Mouse (Mus musculus): ENCODE results near the gene Slc35g2. TPM values are rescaled to one million over a fixed set of nuclear protein-coding genes. Genes with fewer than 3 reads are reported as not detected.

The Slc35g2 gene
- polyA plus RNA-seq, 1 experiment from 2014 or later: 5.6 TPM

GRCm38 (mm10) chr9:100582883-100583575, 12.1 kb upstream of the Slc35g2 start:
- Histone ChIP-seq H3K4me2 (0 out of 2 replicates have a peak overlapping the region, but pooled peaks have one; percentile 19), H3K9me3 (replicated peaks) (no peaks in the 10 kb centered on the region), H3K36me3 (no peaks in the 10 kb centered on the region), H3K27ac (peak overlapping the region; percentile 93), H3K4me1 (peaks cover 25% of the 10 kb centered on the region), H3K4me3 (replicated peaks) (no peak overlapping the region), H3K27me3 (no peaks in the 10 kb centered on the region), H3K9ac (no peak overlapping the region)
- ATAC-seq (replicated peaks; ENCODE audit: low FRiP score): peak; percentile 90
- WGBS: 56% methylated on average over 13 of the region's 13 CpGs

GRCm38 (mm10) chr9:100581543-100582492, 10.9 kb upstream of the Slc35g2 start:
- no peak overlapping the region for H3K9ac ChIP-seq
- no peaks in the 10 kb centered on the region for H3K36me3 ChIP-seq
- no peak overlapping the region for H3K4me3 ChIP-seq (replicated peaks)
- peak overlapping the region; percentile 82 for H3K27ac ChIP-seq
- no peaks in the 10 kb centered on the region for H3K9me3 ChIP-seq (replicated peaks)
- peak; percentile 66 for ATAC-seq (replicated peaks; ENCODE audit: low FRiP score)
- H3K4me1 ChIP-seq: peaks cover 25% of the 10 kb centered on the region
- no peak overlapping the region for H3K4me2 ChIP-seq
- no peaks in the 10 kb centered on the region for H3K27me3 ChIP-seq
- WGBS: 44% methylated on average over 13 of the region's 13 CpGs

- no peaks in the 10 kb centered on the region for H3K9me3 ChIP-seq (replicated peaks)
These were observed 9.4 kb upstream of the Slc35g2 start for GRCm38 (mm10) chr9:100580196-100580740.

GRCm38 (mm10) chr9:100573942-100574341, 3.1 kb upstream of the Slc35g2 start:
- Histone ChIP-seq H3K4me1 (peaks cover 15% of the 10 kb centered on the region; the same call in 1 of the 2 replicates), H3K27ac (no peak overlapping the region), H3K4me3 (replicated peaks) (no peak overlapping the region), H3K9me3 (replicated peaks) (no peaks in the 10 kb centered on the region), H3K4me2 (no peak overlapping the region), H3K27me3 (0 out of 2 replicates have a peak, but pooled peaks cover 3% of the 10 kb centered on the region), H3K9ac (no peak overlapping the region), H3K36me3 (no peaks in the 10 kb centered on the region)
- WGBS: 55% methylated on average over 5 of the region's 5 CpGs
- ATAC-seq (replicated peaks; ENCODE audit: low FRiP score): no peak

More at GRCm38 (mm10) chr9:100580196-100580740, 9.4 kb upstream of the Slc35g2 start:
- Histone ChIP-seq H3K27me3 (no peaks in the 10 kb centered on the region), H3K27ac (no peak overlapping the region), H3K4me2 (no peak overlapping the region), H3K36me3 (no peaks in the 10 kb centered on the region), H3K9ac (no peak overlapping the region), H3K4me3 (replicated peaks) (no peak overlapping the region), H3K4me1 (peaks cover 25% of the 10 kb centered on the region)
- ATAC-seq (replicated peaks; ENCODE audit: low FRiP score): no peak
- WGBS: 80% methylated on average over 20 of the region's 20 CpGs

GRCm38 (mm10) chr9:100573300-100573699, 2.4 kb upstream of the Slc35g2 start:
- no peaks in the 10 kb centered on the region for H3K36me3 ChIP-seq
- ATAC-seq (replicated peaks; ENCODE audit: low FRiP score): no peak

GRCm38 (mm10) chr9:100571511-100571910, 621 bp upstream of the Slc35g2 start:
- Histone ChIP-seq H3K4me2 (peak overlapping the region; percentile 96), H3K9ac (no peak overlapping the region), H3K27ac (no peak overlapping the region), H3K36me3 (no peaks in the 10 kb centered on the region), H3K27me3 (0 out of 2 replicates have a peak, but pooled peaks cover 3% of the 10 kb centered on the region), H3K4me1 (peaks cover 13% of the 10 kb centered on the region; the same call in 1 of the 2 replicates), H3K4me3 (replicated peaks) (peak overlapping the region; percentile 72), H3K9me3 (replicated peaks) (no peaks in the 10 kb centered on the region)
- WGBS: 73% methylated on average over 1 of the region's 1 CpGs
- ATAC-seq (replicated peaks; ENCODE audit: low FRiP score): no peak

More at GRCm38 (mm10) chr9:100573300-100573699, 2.4 kb upstream of the Slc35g2 start:
- 71% methylated on average over 2 of the region's 2 CpGs for WGBS
- no peaks in the 10 kb centered on the region for H3K9me3 ChIP-seq (replicated peaks)
- peaks cover 13% of the 10 kb centered on the region; the same call in 1 of the 2 replicates for H3K4me1 ChIP-seq
- no peak overlapping the region for H3K4me3 ChIP-seq (replicated peaks)
- H3K9ac ChIP-seq: no peak overlapping the region
- H3K27me3 ChIP-seq: 0 out of 2 replicates have a peak, but pooled peaks cover 3% of the 10 kb centered on the region
- H3K4me2 ChIP-seq: no peak overlapping the region
- no peak overlapping the region for H3K27ac ChIP-seq

- 0 out of 2 replicates have a peak, but pooled peaks cover 3% of the 10 kb centered on the region for H3K27me3 ChIP-seq
- H3K4me1 ChIP-seq: peaks cover 13% of the 10 kb centered on the region; the same call in 1 of the 2 replicates
- peak overlapping the region; percentile 65 for H3K9ac ChIP-seq
- WGBS: 10% methylated on average over 32 of the region's 32 CpGs
- peak; percentile 52 for ATAC-seq (replicated peaks; ENCODE audit: low FRiP score)
- no peaks in the 10 kb centered on the region for H3K36me3 ChIP-seq
- peak overlapping the region; percentile 72 for H3K4me3 ChIP-seq (replicated peaks)
- peak overlapping the region; percentile 96 for H3K4me2 ChIP-seq
- 0 out of 2 replicates have a peak overlapping the region, but pooled peaks have one; percentile 30 for H3K27ac ChIP-seq
- no peaks in the 10 kb centered on the region for H3K9me3 ChIP-seq (replicated peaks)
These were observed 878 bp downstream of the Slc35g2 start for GRCm38 (mm10) chr9:100569798-100570625.

- no peaks in the 10 kb centered on the region for H3K9me3 ChIP-seq (replicated peaks)
- WGBS: 88% methylated on average over 10 of the region's 10 CpGs
- no peak overlapping the region for H3K27ac ChIP-seq
- no peak for ATAC-seq (replicated peaks; ENCODE audit: low FRiP score)
- no peak overlapping the region for H3K4me3 ChIP-seq (replicated peaks)
- H3K36me3 ChIP-seq: no peaks in the 10 kb centered on the region
- no peaks in the 10 kb centered on the region for H3K27me3 ChIP-seq
- H3K4me1 ChIP-seq: no peaks in the 10 kb centered on the region
- H3K9ac ChIP-seq: no peak overlapping the region
- H3K4me2 ChIP-seq: no peak overlapping the region
These were observed 10.5 kb downstream of the Slc35g2 start for GRCm38 (mm10) chr9:100560251-100560890.

GRCm38 (mm10) chr9:100558991-100559390, 11.9 kb downstream of the Slc35g2 start:
- Histone ChIP-seq H3K4me2 (no peak overlapping the region), H3K4me1 (no peaks in the 10 kb centered on the region), H3K27me3 (no peaks in the 10 kb centered on the region), H3K4me3 (replicated peaks) (no peak overlapping the region), H3K9me3 (replicated peaks) (no peaks in the 10 kb centered on the region), H3K36me3 (no peaks in the 10 kb centered on the region), H3K9ac (no peak overlapping the region), H3K27ac (no peak overlapping the region)
- no peak for ATAC-seq (replicated peaks; ENCODE audit: low FRiP score)

GRCm38 (mm10) chr9:100558023-100558573, 12.8 kb downstream of the Slc35g2 start:
- H3K9me3 ChIP-seq (replicated peaks): no peaks in the 10 kb centered on the region
- no peaks in the 10 kb centered on the region for H3K4me1 ChIP-seq
- H3K27ac ChIP-seq: no peak overlapping the region
- no peak overlapping the region for H3K4me3 ChIP-seq (replicated peaks)
- H3K9ac ChIP-seq: no peak overlapping the region
- H3K36me3 ChIP-seq: no peaks in the 10 kb centered on the region
- H3K27me3 ChIP-seq: no peaks in the 10 kb centered on the region
- no peak for ATAC-seq (replicated peaks; ENCODE audit: low FRiP score)
- H3K4me2 ChIP-seq: no peak overlapping the region
- WGBS: 81% methylated on average over 4 of the region's 4 CpGs

Measured in kidney, embryonic 15.5 days (tissue).